Mouse (Mus musculus): ENCODE data around the gene Lrrc75a.

Gene Lrrc75a

DNA sequence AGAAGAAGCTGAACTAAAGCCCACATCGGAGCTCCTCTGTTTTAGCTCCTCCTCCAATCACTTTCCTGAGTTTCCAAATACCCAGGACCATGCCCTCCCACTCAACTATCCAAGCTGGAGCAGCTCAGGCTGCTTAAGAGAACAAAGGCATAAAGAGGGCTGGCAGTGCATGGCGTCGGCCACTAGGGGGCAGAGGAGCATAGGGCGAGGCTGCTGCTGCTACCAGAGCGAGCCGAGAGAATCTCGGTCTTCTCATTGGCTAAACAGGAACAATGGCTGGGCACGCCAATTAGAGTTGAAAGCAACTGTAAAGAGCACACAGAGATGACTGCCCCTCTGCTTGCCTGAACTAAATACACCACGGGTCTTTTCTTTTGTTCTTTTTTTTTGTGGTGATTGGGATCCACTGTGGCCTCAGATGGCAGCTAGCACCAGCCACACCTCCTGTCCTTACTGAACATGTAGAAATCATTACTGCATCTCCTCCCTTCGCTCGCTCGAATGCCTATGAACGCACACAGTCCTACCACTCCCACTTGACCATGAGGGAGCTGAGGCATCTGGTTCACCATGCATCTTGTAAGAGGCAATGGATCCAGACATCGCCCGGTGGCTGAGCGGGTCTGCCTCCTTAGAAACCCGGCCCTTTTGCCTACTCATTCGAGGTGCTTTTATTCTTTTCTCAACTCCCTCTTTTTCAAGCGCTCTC is 34.5 kb downstream of the Lrrc75a start:
- H3K27me3 ChIP-seq (ENCODE audit: control insufficient read depth, insufficient read depth, low read length, poor library complexity, severe bottlenecking): no peaks in the 10 kb centered on the region
- DNase-seq (ENCODE audit: low read depth, low spot score): peak; percentile 92
- H3K36me3 ChIP-seq (ENCODE audit: control insufficient read depth, insufficient read depth, low read length, poor library complexity, severe bottlenecking): no peaks in the 10 kb centered on the region

DNA sequence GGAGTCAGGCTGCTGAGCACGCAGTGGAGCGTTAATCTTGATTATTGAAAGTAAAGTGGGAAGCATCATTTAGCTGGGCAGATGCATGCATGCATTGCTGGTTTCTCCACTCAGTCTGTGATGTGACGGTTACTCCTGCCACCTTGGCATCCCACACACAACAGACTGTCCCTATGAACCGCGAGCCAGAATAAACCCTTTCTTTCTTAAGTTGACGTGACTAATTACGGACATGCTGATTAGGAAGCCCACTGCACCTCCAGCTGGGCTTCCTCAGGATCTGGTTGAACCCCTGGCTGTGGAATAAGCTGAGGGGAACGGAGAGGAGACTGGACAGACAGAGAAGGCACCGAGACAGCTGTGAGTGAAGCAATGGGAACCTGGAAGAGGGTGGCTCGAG is 35.7 kb downstream of the Lrrc75a start:
- DNase-seq (ENCODE audit: low read depth, low spot score): no peak
- Histone ChIP-seq H3K36me3 (ENCODE audit: control insufficient read depth, insufficient read depth, low read length, poor library complexity, severe bottlenecking) (no peaks in the 10 kb centered on the region; the same call in 1 of the 2 replicates), H3K27me3 (ENCODE audit: control insufficient read depth, insufficient read depth, low read length, poor library complexity, severe bottlenecking) (no peaks in the 10 kb centered on the region)

DNA sequence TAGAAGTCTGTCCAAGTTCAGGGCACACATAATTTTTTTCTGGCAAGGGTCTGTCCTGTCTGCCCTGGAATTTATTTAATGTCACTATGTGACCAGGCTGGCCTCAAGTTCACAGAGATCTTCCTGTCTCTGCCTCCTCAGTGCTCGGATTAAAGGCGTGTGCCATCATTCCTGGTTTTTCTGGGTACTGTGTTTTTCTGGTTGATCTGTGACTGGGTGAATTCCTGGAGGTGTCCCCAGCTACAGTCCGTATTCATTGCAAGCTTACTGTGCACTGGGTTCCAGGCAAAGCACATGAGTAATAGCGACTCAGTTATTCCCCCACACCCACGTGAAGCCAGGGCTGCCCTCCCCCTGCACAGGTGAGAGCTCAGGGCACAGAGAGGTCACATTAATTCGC is 38.0 kb downstream of the Lrrc75a start:
- no peak for DNase-seq (ENCODE audit: low read depth, low spot score)
- no peaks in the 10 kb centered on the region for H3K27me3 ChIP-seq (ENCODE audit: control insufficient read depth, insufficient read depth, low read length, poor library complexity, severe bottlenecking)
- H3K36me3 ChIP-seq (ENCODE audit: control insufficient read depth, insufficient read depth, low read length, poor library complexity, severe bottlenecking): peaks cover 12% of the 10 kb centered on the region

GRCm38 (mm10) chr11:62608826-62609675 is 39.3 kb downstream of the Lrrc75a start:
- DNase-seq (ENCODE audit: low read depth, low spot score): peak; percentile 25
- Histone ChIP-seq H3K27me3 (ENCODE audit: control insufficient read depth, insufficient read depth, low read length, poor library complexity, severe bottlenecking) (no peaks in the 10 kb centered on the region), H3K36me3 (ENCODE audit: control insufficient read depth, insufficient read depth, low read length, poor library complexity, severe bottlenecking) (peaks cover 22% of the 10 kb centered on the region)

- H3K27me3 ChIP-seq (ENCODE audit: control insufficient read depth, insufficient read depth, low read length, poor library complexity, severe bottlenecking): no peaks in the 10 kb centered on the region
- H3K36me3 ChIP-seq (ENCODE audit: control insufficient read depth, insufficient read depth, low read length, poor library complexity, severe bottlenecking): peaks cover 26% of the 10 kb centered on the region
- DNase-seq (ENCODE audit: low read depth, low spot score): no peak
Observed at GRCm38 (mm10) chr11:62607952-62608201, 40.4 kb downstream of the Lrrc75a start.

DNA sequence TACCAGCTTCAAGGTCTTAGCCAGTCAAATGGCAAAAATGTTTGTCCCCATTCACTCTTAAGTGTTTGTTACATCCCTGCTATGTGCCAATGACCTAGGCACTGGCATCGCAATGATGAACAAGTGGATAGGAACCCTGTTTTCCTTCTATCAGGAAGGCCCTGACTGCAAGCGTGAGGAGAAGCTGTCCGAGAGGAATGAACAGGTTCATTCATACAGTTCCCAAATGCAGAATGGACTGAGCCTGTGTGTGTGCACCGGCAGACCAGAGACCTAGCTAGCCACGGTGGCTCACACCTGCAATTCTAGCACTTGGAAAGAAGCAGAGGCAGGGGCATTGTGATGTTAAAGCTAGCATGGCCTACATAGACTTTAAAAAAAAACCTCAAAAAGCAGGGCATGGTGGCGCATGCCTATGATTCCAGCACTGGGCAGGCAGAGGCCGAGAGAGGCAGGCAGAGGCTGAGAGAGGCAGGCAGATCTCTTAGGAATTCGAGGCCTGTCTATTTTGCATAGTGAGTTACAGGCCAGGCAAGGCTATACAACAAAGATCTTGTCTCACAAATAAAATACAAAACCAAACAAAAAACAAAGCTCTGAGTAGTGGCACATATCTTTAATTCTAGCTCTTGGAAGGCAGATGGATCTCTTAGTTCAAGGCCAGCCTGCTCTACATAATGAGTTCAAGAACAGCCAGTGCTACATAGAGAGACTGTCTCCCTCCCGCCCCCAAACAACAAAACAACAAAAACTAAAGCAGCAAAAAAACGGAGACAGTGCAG is 41.0 kb downstream of the Lrrc75a start:
- Histone ChIP-seq H3K36me3 (ENCODE audit: control insufficient read depth, insufficient read depth, low read length, poor library complexity, severe bottlenecking) (peaks cover 26% of the 10 kb centered on the region), H3K27me3 (ENCODE audit: control insufficient read depth, insufficient read depth, low read length, poor library complexity, severe bottlenecking) (no peaks in the 10 kb centered on the region)
- no peak for DNase-seq (ENCODE audit: low read depth, low spot score)

- DNase-seq (ENCODE audit: low read depth, low spot score): no peak
- Histone ChIP-seq H3K36me3 (ENCODE audit: control insufficient read depth, insufficient read depth, low read length, poor library complexity, severe bottlenecking) (peaks cover 26% of the 10 kb centered on the region), H3K27me3 (ENCODE audit: control insufficient read depth, insufficient read depth, low read length, poor library complexity, severe bottlenecking) (no peaks in the 10 kb centered on the region)
Observed at GRCm38 (mm10) chr11:62606299-62607169, 41.8 kb downstream of the Lrrc75a start.

- no peak for DNase-seq (ENCODE audit: low read depth, low spot score)
- peaks cover 26% of the 10 kb centered on the region for H3K36me3 ChIP-seq (ENCODE audit: control insufficient read depth, insufficient read depth, low read length, poor library complexity, severe bottlenecking)
- H3K27me3 ChIP-seq (ENCODE audit: control insufficient read depth, insufficient read depth, low read length, poor library complexity, severe bottlenecking): no peaks in the 10 kb centered on the region
Observed at GRCm38 (mm10) chr11:62605619-62606298, 42.6 kb downstream of the Lrrc75a start.

DNA sequence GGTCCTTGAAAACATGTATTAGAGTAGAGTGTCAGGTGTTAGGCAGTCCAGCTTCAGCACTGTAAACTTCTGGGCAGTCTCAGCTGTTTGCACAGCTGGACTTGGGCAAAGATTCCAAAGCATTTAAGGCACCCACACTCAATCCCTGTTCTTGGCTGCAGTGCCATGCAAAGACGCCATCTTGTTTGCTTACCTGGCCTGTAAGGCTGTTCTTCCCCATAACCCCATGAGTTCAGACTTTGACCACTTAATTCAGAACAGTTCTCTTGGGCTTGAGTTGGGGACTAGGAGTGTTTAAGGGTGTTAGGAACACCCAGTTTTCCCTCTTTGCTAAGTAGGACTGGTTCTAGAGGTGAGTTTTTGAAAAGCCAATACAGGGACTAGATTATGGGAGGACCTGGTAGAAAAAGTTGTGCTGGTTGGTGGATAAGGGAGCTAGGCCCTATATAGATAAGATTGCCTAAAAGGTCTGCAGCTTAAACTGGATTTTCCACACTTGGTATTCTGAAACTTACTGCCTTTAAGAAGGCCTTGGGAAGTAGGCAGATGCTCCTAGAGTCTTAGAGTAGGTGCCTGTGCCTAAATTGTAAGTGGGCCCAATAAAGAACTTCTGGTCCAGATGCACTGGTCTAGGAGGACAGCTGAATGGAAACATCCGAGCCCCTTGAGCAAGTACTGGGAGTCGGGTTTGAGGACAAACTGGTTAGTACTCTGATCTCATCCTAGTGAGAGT is 43.3 kb downstream of the Lrrc75a start:
- no peak for DNase-seq (ENCODE audit: low read depth, low spot score)
- Histone ChIP-seq H3K36me3 (ENCODE audit: control insufficient read depth, insufficient read depth, low read length, poor library complexity, severe bottlenecking) (peaks cover 26% of the 10 kb centered on the region), H3K27me3 (ENCODE audit: control insufficient read depth, insufficient read depth, low read length, poor library complexity, severe bottlenecking) (no peaks in the 10 kb centered on the region)

DNA sequence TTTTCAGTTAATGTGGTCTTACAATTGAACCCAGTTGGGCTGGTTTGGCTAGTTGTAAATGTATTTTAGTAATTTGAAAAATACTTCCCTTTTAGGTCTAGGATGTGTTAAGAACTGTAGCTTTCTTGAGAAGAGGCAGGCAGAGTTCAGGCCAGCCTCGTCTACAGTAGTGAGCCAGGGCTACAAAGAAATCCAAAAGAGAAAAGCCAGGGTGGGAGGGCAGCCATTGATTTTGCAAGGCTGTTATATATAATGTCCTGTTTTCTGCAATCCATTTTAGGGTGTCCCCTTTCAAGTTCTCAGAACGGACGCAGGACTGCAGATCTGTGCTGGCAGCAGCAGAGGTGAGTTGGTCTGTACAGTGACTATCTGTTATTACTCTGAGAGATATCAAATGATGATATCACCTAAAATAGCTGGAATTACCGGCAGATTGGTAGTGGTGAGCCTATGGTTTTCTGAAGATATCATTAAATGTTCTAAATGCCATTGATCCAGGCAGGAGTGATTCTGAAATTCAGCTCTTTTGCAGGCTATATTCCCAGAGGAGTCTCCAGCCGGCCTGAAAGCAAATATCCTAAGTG is 44.1 kb downstream of the Lrrc75a start:
- DNase-seq (ENCODE audit: low read depth, low spot score): no peak
- Histone ChIP-seq H3K27me3 (ENCODE audit: control insufficient read depth, insufficient read depth, low read length, poor library complexity, severe bottlenecking) (no peaks in the 10 kb centered on the region), H3K36me3 (ENCODE audit: control insufficient read depth, insufficient read depth, low read length, poor library complexity, severe bottlenecking) (peaks cover 26% of the 10 kb centered on the region)

DNA sequence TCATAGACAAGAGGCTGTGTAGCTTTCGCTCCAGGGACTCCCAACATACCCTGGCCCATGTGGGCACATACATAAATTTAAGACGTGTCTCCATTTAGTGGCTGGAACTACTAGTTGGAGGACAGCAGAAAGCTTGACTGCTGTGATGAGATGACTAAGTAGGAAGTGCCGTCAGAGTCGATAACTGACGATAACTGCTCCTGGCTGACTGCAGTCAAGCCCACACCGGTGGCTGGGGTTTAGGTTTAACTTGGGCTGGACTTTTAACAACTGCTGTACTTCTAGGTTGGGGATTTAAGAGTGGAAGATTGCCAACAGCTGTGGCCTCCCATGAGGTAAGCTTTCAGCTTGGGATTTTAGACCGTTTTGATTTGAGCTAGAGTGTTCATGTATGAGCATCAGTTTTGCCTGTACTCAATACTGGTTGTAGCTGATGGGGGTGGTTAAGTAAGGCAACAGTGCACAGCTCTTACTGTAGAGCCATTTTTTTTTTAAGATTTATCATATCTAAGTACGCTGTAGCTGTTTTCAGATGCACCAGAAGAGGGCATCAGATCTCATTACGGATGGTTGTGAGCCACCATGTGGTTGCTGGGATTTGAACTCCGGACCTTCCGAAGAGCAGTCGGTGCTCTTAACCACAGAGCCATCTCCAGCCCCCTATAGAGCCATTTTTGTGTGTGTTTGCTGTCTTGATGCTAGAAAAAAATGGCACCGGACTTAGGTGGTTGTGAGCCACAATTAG is 44.8 kb downstream of the Lrrc75a start:
- DNase-seq (ENCODE audit: low read depth, low spot score): peak; percentile 45
- H3K27me3 ChIP-seq (ENCODE audit: control insufficient read depth, insufficient read depth, low read length, poor library complexity, severe bottlenecking): no peaks in the 10 kb centered on the region
- peaks cover 26% of the 10 kb centered on the region for H3K36me3 ChIP-seq (ENCODE audit: control insufficient read depth, insufficient read depth, low read length, poor library complexity, severe bottlenecking)

DNA sequence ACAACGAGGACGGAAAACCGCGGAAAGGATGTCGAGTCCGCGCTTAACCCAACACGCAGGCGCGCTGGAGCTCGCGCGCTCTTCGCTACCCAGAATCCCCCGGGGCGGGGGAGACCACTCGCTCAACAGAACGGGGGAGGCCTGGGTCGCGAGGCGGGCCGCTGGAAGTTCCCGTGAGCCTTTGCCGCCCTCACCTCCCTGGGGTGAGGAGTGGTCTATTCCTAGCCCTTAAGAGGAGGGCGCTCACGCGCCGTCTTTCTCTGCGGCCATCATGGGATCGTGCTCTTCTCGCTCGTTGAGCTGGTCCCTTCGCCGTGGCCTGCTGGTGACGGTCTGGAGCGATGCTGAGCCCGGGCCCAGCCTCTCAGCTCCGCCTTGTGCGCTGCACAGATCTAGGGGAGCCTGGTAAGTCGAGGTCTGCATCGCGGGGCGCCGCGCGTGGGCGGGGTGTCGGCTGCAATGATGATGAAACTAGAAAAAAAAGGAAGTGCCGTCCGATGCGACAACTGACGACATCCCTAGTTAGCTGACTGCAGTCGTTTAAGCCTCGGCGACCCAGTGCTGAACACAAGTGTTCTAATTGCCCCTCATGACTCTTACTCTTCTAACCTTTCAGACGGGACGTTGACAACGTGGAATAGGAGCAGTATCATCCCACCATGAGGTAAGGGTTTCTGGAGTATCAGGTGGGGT is 45.6 kb downstream of the Lrrc75a start:
- H3K27me3 ChIP-seq (ENCODE audit: control insufficient read depth, insufficient read depth, low read length, poor library complexity, severe bottlenecking): no peaks in the 10 kb centered on the region
- DNase-seq (ENCODE audit: low read depth, low spot score): peak; percentile 98

More for the DNA sequence above, 45.6 kb downstream of the Lrrc75a start:
- H3K36me3 ChIP-seq (ENCODE audit: control insufficient read depth, insufficient read depth, low read length, poor library complexity, severe bottlenecking): peaks cover 26% of the 10 kb centered on the region
